Mouse (Mus musculus) bone marrow, adult 2 months (tissue): Measurements from ENCODE around the gene Ankrd63.

ENCODE experiments used
- CTCF ChIP-seq: fragments of 200-500 bp; IDR thresholded peaks from 2 replicates; pipeline ENCODE4 v1.5.1; 2011; ENCODE audit warnings: low read length, control low read depth; ENCODE audit not compliant: control insufficient read depth, insufficient read depth
- POLR2A ChIP-seq: fragments of 200-500 bp; IDR thresholded peaks from 2 replicates; pipeline ENCODE4 v1.6.1; 2011; ENCODE audit warnings: low read depth, mild to moderate bottlenecking, control low read depth, low read length, borderline replicate concordance; ENCODE audit not compliant: control insufficient read depth

GRCm38 (mm10) chr2:118702883-118703761 lies 641 bp downstream of the Ankrd63 start:
- TF ChIP-seq POLR2A (peak; percentile 18; the same call in 1 of the 2 replicates), CTCF (no peak; the same call in 1 of the 2 replicates)
